Mouse (Mus musculus) C2C12 (cell line): Measurements from ENCODE around the gene Sept14.

Source experiments
- CTCF ChIP-seq: IDR thresholded peaks from one replicate; pipeline ENCODE4 v1.5.1; 2011; ENCODE audit not compliant: control insufficient read depth, insufficient read depth, insufficient read length
- MAX ChIP-seq: IDR thresholded peaks from one replicate; pipeline ENCODE4 v1.6.1; 2011; ENCODE audit warnings: mild to moderate bottlenecking, control low read depth

DNA sequence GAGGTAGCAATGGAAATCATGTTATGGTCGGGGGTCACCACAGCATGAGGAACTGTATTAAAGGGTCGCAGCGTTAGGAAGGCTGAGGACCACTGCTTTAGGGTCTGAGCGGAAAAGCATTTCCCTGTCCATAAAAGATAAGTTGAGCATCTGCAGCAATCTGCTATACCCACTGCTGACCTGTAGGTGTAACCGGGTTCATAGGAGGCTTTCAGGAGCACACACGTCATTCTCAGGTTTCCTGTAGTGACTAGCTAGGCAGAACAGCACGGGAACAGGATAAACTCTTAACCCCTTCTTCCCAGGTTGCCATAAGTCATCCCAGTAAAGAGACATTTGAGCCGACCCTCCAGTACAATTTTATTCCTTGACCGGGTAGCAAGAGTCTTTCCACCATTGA, 8.7 kb upstream of the Sept14 start:
- TF ChIP-seq MAX (no peak), CTCF (no peak)
